Mouse (Mus musculus): ENCODE results near the gene Gm20388.

GRCm38 (mm10) chr8:124284333-124284711 lies 4373.7 kb downstream of the Gm20388 start:
- TF ChIP-seq TAL1 (IDR thresholded peaks at IDR 0.05; ENCODE audit: low read length), result no peak
- TF ChIP-seq GATA1 (IDR thresholded peaks at IDR 0.05; ENCODE audit: low read length), result no peak

Data from erythroblast, embryonic 14.5 days (primary cell).